Mouse (Mus musculus): ENCODE data around the gene Nyap1.
A peak's percentile ranks its signal among the peaks of the same experiment; 100 is the strongest.
"Not testable (repeated sequence)": the region's sequence is repeated elsewhere in the genome, so short reads cannot be mapped to it uniquely, and the experiment has no call there.

Nyap1 gene

DNA sequence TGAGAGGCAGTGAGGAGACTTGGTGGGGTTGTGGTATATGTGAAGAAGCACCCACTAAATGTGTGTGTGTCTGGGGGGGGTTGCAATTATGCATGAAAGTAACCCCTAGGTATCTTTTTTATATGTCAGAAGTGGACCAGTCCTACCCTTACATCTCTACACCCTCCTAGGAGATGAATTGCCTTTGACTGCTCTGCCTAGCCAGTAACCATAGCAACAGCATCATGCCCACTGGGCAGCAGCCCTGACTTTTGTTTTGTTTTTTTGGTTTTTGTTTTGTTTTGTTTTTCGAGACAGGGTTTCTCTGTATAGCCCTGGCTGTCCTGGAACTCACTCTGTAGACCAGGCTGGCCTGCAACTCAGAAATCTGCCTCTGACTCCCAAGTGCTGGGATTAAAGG, 27.1 kb upstream of the Nyap1 start:
- no peak for DNase-seq (ENCODE audit: low spot score)

DNA sequence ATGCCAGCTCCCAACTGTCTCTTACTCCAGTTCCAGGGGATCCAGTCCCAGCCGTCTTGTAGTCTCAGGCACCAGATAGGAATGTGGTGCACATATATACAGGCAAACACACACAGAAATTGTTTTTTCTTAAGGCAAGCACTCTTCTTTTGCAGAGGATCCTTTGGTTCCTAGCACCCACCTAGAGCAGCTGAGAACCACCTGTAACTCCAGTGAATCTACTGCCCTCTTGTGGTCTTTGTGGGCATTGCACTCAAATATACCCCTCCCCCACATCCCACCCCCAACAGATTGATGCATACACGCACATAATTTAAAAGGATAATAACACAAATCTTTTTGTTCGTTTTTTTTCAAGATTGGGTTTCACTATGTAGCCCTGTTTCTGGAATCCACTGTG, 24.9 kb upstream of the Nyap1 start:
- no peak for DNase-seq (ENCODE audit: low spot score)

DNA sequence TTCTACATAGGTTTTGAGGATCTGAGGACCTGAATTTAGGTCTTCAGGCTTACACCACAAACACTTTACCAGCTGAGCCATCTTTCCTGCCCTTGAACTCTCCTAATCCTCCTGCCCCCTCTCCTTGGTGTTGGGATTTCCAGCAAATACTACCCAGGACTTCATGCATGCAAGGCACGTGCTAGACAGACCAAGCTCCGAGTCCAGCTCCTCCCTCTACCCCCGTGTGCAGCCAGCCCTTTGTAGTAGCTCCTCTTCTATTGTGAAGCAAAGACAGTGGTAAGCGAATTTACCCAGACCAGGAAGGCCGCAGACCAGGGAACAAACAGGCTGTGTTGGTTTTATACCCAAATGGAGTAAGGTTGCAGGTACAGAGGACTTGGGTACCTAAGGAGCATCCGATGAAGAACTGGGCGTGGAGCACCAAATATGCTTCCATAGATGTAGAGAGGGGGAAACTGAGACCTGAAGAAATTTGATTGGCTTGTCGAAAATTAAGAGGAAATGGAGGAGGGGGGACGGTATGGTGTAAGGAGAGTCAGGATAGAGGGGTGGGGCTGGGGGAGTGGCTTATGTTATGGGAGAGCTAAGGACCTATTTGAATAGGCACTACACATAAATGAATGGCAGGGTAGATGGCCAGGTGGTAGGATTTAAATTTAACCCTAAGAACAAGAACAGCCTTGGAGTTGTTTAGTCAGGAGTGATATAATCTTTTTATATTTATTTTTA, 23.4 kb upstream of the Nyap1 start:
- DNase-seq (ENCODE audit: low spot score), result no peak

DNA sequence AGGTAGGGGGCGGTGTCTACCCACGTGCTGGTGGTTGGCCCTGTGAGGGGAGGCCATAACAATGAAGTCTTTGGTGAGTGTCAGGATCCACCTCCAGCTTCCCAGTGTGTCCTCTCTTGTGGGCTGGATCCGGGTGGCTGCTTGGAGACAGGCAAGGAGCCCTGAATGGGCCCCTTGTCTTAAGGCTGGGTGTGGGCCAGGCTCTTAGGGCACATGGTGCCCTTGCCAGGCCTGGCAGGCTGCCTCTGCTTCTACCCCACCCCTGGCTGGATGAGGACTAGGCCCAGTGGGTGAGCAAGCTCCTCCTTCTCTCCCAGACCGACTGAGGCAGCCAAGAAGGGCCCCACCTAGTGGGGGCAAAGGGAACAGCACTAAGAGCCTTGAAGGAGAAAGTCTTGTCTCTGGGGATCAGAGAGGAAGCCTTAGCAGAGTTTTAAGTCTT, 18.6 kb upstream of the Nyap1 start:
- DNase-seq (ENCODE audit: low spot score), result peak; percentile 86

DNA sequence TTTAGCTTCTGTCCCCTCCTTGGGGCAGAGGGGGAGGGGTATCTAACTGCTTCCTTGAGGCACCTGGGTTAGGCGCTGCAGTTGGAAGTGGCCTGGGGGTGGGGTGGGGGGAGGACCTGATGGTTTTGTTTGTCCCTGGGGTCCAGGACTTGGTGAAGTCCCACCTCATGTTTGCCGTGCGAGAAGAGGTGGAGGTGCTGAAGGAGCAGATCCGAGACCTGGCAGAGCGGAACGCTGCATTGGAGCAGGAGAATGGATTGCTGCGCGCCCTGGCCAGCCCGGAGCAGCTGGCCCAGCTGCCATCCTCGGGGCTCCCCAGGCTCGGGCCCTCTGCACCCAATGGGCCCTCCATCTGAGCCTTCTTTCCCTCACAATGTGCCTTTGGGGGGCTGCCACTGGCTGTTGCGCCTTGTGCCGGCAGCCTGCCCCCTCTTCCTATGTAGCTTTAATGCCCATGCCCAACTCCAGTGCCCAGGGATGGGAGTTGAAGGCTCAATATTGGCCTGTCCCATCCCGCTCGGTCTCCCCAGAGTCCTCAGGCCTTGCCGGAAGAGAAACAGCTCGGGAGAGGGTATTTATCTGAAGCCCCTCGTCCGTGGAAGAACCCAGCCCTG, 17.6 kb upstream of the Nyap1 start:
- DNase-seq (ENCODE audit: low spot score), result no peak

DNA sequence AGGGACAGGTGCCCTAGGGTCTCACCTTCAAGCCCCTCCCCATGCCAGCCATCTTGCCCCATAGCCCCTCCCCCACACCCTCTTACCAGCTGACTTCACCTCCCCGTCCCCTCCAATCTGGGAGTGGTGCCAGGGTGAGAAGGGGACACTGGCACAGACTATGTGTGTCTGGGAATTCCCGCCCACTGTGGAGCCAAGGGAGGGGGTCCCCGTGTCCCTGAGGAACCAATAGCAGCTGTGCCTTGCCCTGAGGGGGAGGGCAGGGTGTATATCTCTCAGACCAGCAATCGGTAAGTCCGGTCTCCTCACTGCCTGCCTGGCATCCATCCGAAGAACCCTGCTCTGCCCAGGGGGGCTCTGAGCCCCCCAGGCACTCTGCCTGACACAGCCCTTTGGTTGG, 16.5 kb upstream of the Nyap1 start:
- DNase-seq (ENCODE audit: low spot score), result peak; percentile 23

DNA sequence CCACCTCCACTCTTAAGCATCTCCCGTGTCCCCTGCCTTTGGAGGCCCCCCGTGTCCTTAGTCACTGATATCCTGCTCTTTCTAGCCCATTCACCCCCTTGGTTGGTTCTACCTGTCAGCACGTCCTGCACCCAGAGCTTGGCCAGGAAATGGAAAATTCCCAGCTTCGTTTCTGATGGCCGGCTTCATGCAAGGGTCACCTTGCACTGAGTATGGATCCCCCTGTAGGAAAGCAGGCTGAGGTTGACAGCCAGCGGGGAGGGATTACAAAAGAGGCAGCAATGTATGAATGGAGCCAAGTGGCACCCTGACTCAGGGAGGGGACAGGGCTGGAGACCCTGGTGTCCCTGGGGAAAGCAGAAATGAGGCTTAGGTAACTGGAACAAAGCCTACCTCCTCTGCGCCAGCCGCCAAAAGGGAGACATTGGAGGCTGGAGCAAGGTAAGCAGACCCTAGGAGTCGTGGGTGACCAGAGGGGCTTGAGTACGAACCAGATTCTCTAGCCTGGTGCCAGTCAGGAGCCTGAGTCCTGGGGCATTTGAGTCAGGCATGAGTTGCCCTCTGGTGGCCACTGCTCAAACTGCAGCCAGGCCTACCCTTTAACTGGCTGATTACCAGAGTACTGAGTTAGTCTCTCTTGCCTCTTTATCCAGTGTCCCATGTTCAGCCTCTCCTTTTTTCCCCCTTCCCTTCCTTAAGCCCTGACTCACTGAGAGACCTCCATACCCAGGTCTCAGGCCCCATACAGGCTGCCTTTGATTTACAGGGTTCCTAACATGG, 15.7 kb upstream of the Nyap1 start:
- DNase-seq (ENCODE audit: low spot score), result peak; percentile 81

DNA sequence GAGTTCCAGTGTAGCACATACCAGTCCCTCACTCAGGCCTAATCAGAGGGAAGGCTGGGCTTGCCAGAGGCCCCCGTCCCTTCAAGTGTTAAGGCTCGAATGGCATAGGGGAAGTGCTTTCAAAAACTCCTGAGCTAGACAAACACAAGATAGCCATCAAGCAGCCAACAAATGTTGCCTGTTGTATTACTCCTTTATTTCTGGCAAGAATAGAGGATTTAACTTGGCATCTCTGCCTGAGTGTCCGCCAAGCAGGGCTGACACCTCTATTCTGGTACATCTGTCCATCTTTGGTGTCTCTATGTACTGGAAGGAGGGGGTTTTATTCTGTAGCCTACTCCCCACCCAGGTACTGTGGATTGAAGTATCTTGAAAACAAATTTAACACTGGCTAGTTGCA, 14.7 kb upstream of the Nyap1 start:
- DNase-seq (ENCODE audit: low spot score), result no peak

DNA sequence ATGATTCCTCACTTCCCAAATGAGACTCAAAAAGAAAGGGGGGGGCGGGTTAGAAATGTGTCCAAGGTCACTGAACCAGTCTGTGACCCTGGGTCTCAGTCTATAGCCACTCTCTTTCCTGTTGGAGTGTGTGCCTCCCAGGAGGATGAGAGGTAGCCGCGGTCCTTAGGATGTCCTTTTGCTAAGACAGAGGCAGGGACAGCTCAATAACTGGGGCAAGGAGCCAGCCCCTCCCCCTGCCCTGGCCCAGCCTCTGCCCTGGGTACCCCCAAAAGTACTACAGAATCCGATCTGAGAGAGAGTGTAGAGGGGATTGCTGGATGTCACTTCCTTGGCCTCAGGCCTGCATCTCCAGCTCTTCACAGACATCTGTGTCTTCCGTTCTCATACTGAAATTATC, 14.0 kb upstream of the Nyap1 start:
- no peak for DNase-seq (ENCODE audit: low spot score)

DNA sequence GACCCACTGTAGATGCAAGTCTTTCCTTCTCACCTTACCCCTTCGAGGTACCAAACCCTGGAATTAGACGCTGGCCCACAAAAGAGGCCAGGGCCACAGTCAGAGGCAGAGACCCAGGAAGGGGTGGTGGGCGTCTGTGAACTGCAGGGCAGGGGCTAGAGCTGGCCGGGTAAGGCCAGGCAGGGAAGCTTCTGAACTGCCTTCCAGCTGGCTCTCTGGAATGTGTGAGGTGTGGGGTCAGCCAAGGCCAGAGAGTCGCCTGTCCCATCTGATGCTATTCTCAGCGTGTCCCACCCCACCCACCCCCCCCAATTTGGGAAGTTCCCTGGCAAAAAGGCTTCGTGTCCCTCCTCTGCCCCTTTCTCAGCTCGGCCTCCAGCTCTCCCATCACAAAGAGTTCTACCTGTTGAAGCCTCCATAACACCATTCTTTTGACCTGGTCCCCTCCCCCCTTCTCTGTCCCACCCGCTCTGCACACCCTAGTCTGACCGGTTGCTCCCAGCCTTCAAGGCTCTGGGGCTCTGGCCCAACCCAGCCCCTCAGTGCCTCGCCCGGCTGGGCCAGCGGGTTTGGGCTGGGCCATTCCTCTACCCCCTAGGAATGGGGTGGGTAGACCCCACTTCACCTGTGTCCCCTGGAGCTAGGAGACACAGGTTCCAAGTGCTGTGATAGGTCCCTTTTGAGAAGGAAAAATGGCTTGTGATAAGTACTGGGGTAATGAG, 11.9 kb upstream of the Nyap1 start:
- no peak for DNase-seq (ENCODE audit: low spot score)

DNA sequence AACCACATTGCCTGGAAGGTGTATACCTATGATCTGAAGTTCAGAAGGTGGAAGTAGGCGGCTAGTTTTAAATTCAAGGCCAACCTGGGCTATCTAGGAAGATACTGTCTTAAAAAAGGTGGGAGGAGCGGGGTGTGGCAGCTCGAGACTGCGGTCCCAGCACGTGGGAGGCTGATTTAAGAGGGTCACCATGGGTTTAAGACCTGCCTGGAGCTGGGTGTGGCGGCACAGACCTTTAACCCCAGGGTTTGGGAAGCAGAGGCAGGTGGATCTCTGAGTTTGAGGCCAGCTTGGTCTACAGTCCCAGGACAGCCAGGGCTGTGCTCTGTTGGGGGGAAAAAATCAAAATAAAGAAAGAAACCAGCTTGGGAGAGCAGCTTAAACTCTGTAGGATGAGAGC, 10.6 kb upstream of the Nyap1 start:
- no peak for DNase-seq (ENCODE audit: low spot score)

DNA sequence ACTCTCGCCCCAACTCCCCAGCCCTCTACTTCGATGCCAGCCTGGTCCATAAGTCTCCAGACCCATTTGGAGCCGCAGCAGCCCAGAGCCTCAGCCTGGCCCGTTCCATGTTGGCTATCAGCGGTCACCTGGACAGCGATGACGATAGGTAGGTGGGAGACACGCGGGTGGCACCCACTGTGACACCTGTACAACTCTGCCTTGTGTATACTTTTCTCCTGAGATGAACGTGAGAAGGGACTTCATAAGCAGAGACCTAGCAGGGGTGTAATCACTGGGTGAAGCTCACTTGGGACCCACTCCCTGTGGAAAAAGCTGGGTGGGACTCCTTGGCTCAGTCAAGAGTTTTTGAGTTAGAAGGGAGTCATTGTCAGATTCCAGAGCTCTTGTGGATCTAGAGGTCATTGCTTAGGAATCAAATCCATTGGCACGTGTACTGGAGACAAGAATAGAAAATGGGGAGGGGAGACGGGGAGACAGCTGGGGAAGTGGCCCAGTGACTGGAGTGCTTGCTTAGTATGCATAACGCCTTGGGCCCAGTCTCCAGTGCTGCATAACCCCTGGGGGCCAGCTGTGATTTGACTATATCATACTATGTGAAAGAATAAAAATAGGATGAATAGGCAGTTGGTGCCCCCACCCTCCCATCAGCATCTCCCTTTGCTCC, 9.9 kb upstream of the Nyap1 start:
- DNase-seq (ENCODE audit: low spot score), result no peak

DNA sequence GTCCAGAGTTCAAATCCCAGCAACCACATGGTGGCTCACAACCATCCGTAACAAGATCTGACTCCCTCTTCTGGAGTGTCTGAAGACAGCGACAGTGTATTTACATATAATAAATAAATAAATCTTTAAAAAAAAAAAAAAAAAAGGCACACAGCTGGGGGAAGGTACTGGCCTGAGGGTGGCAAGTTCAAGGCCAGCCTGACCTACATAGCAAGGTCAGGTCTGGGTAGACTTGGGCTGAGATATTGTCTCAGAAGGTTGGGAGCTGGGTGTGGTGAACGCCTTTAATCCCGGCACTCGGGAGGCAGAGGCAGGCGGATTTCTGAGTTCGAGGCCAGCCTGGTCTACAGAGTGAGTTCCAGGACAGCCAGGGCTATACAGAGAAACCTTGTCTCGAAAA, 8.8 kb upstream of the Nyap1 start:
- not testable (repeated sequence) for DNase-seq (ENCODE audit: low spot score)

DNA sequence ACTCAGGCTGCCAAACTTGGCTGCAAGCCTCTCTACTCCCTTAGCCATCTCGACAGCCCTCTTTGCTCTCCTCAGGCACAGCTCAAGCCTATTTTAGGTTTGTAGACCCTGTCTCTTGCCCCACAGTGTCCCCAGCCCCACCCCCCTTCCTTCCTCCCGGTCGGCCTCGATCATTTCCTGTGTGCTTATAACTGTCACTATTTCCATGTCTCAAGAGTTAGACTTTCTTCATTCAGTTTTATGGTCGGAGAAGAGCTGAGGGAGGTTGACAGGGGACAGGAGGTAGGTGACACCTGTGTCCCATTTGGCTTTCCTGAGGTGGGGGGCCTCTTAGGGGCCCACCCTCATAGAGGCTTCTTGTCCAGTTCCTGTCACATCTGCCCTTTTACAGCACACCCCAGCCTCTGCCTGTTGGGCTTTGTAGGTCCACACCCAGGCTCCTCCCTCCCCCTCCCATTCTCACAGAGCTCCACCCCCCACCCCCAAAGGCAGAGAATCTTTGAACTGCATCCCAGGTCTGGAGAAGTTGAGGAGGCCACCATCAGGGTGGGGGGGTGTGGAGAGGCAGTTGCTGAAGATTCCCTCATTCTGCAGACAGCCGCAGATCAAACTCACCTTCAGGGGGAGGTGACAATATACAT, 7.9 kb upstream of the Nyap1 start:
- no peak for DNase-seq (ENCODE audit: low spot score)

DNA sequence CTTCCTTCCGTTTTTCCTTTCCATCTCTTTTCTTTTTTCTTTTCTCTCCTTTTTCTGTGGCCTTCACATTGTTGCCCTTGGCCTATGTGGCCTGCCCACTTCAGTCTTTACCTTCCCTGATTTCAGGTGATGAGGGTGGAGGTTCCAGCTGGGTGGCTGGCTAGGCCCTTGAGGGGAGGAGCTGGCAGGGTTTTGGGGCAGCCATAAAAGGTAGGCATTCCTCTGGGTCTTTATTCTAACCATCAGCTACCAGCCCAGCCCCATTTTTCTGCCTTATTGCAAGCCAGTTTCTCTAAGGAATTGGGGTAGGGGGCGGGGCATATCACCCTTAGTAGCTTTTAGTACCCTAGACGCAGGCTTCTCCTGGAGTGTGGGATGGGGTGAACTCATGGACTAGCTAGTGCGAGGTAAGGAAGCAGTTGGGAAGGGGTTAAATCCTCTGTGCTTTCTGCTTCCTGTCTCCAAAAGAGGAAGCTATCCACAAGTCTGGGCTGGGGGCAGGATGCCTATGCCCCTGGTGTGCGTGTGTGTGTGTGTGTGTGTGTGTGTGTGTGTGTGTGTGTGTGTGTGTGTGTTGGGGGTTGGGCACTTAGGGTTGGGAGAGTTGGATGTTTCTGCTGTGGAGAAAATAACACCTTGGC, 6.8 kb upstream of the Nyap1 start:
- DNase-seq (ENCODE audit: low spot score), result no peak

DNA sequence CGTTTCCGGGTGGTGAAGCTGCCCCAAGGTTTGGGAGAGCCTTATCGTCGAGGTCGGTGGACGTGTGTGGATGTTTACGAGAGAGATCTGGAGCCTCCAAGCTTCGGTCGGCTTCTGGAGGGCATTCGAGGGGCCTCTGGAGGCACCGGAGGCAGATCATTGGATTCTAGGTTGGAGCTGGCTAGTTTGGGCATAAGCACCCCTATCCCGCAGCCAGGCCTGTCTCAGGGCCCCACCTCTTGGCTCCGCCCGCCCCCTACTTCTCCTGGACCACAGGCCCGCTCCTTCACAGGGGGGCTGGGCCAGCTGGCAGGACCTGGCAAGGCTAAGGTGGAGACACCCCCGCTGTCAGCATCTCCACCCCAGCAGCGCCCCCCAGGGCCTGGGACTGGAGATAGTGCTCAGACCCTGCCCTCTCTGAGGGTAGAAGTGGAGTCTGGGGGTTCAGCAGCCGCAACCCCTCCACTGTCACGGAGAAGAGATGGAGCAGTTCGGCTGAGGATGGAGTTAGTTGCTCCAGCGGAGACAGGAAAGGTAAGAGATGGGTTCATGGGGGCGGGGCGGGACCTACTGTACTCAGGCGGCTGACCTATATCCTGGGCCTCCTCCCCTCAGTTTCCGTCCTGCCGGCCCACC, 6.0 kb upstream of the Nyap1 start:
- DNase-seq (ENCODE audit: low spot score), result peak; percentile 62

DNA sequence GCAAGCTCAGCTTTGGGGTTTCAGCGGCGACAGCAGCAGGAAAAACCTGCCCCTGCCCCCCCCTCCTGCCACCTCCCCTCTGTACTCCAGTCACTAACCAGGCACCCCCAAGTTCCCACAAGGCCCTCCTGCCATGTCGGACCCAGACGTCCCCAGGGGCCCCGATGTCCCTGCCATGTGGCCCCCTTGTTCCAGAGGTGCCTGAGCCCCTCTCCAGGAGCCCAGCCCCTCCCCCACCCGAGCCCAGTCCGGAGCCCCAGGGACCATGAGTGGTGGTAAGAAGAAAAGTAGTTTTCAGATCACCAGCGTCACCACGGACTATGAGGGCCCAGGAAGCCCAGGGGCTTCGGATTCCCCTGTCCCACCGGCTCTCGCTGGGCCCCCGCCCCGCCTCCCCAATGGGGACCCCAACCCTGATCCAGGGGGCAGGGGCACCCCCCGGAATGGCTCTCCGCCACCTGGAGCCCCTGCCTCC, 5.5 kb upstream of the Nyap1 start:
- DNase-seq (ENCODE audit: low spot score), result peak; percentile 40

DNA sequence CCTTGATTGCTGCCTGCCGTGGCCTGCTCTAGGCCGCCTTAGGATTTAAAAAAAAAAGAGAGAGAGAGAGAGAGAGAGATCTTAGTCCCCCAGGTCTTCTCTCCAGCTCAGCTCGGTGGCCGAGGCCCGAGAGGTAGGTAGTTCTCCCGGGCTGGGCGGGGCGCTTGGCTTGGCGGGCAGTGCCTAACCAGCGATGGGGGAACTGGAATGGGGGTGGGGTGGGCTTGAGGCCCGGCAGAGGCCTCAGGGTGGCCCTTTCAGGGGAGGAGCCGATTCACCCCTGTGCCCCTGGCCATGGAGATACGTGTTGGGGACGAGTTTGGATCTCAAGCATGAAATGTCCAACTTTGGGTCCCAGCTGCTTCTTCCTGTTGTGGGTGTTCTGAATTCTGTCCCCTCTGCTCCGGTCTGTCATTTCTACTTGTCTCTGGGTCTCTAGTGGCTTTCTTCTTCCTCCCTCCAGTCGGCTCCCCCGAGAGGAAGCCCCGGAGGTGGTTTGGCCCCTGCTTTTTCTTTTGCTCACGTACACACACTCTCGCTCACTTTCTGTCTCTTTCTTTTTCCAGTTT, 5.0 kb upstream of the Nyap1 start:
- DNase-seq (ENCODE audit: low spot score), result peak; percentile 74

DNA sequence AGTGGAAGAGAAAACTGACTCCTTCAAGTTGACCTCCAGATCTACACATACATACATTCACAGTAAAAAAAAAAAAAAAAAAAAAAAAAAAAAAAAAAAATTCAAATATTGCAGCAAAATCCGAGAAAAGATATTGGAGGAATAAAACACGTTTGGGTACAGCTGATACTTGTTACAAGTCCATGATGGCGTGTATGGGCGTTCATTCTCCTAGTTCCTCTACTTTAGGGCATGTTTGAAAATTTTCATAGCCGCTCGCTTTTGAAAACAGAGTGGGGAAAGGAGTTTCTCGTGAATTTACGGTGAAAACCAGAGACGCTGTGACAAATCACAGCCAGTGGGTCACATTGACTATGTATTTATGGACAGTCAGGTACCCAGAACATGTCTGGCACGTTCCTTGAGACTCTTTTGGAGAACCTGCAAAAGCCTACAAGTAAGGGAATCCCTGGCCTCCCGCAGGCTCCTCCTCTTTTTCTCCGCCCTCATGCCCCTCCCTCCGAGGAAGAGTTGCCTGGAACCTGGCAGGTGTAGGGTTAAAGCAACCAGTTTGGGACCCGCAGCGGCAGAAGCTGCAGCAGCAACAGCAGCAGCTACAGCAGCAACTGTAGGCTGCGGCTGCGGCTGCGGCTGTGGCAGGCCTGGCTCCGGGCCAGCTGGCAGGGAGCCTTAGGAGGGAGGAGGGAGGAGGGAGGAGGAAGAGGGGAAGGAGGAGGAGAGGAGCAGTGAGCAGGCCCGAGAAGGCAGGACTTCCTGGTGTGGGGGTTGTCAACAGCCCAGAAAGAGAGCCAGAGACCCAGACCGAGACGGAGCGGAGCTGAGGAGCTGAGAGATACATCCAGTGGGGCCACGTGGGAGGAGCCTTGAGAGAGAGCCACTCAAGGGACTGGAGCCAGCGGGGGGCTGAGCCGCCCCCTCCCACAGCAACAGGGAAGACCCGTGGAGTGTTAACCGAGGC, 4.1 kb upstream of the Nyap1 start, which contains the start of gene Tsc22d4:
Tsc22d4 (plus strand) TSS at position 517 of the 958 bp plus-strand sequence.
- DNase-seq (ENCODE audit: low spot score), result peak; percentile 92
